Mouse (Mus musculus): Measurements from ENCODE around the gene Otos.

DNA sequence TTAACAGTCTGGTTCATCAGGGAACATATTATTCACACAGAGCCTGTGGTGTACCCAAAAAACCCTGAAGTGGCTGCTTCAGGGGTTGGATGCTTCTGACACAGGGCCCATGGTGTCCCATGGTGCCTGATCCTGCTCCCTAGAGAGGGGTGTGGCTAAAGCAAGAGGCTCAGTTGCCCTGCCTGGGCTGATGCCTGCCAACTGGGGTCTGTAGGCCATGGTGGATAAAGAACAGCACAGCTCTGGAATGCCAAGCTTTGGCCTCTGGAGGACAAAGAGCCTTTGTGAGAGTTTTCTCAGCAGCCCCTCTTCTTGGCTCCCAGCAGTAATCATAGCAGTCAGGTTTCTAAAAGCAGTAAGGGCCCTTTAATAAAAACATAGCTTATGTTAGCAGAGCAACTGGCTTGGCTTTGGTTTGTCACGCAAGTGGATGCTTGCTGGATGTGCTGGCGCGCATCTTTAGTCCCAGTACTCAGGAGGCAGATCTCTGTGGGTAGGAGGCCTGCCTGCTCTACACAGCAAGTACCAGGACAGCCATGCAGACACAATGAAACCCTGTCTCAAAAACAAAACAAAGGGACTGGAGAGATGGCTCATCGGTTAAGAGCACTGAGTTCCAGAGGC lies 13.6 kb downstream of the Otos start:
- no peak for TF ChIP-seq CTCF (conservative IDR thresholded peaks at IDR 0.05; ENCODE audit: low read length)
- no peak for TF ChIP-seq POU5F1 (IDR thresholded peaks at IDR 0.05; ENCODE audit: borderline replicate concordance, low read length)
- no peak for TF ChIP-seq NANOG (IDR thresholded peaks at IDR 0.05; ENCODE audit: borderline replicate concordance, low read length)

Data from E14TG2a.4 (cell line).